Mouse (Mus musculus): ENCODE data around the gene Dcp1a.

DNA sequence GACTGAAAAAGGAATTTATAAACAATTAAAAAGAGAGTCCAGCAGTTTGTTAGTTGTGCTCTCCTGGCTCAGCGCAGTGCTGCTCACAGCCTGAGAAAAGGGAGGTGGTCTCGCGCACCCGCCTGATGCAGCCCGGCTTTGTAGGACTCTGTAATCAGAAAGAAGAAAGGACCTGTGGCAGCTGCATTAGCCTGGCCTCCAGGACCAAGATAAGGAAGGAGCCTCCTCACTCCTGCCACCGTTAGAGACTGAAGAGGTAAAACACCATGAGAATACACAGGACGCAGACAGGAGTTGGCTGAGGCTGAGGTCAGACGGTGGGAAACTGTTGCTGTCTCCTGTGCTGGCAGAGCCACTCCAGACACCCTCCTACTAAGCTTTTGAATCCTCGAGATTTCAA is 12.0 kb downstream of the Dcp1a start, which contains the start of gene Cacna1d:
- TF ChIP-seq CTCF (IDR thresholded peaks at IDR 0.05; ENCODE audit: low read depth, low read length) (no peak), POLR2A (IDR thresholded peaks at IDR 0.05; ENCODE audit: insufficient read depth, low read length) (no peak), EP300 (IDR thresholded peaks at IDR 0.05; ENCODE audit: insufficient read depth, low read depth, low read length) (no peak)
